Mouse (Mus musculus): ENCODE measurements around the gene Fam83g. TPM values are rescaled to one million over a fixed set of nuclear protein-coding genes. Genes with fewer than 3 reads are reported as not detected.

The Fam83g gene
- polyA plus RNA-seq, 1 experiment from 2014 or later, result 0.68 TPM

GRCm38 (mm10) chr11:61645357-61645857, 38.5 kb upstream of the Fam83g start:
- no peak overlapping the region for H3K4me3 ChIP-seq
- H3K27ac ChIP-seq, result no peak overlapping the region
- H3K36me3 ChIP-seq, result no peaks in the 10 kb centered on the region
- ATAC-seq (replicated peaks; ENCODE audit: insufficient number of reproducible peaks, insufficient read depth, low FRiP score, low read depth), result no peak
- no peak overlapping the region for H3K9ac ChIP-seq
- peaks cover 6% of the 10 kb centered on the region for H3K4me1 ChIP-seq (replicated peaks)
- H3K27me3 ChIP-seq, result no peaks in the 10 kb centered on the region
- no peak overlapping the region for H3K4me2 ChIP-seq
- whole genome bisulfite sequencing, result 73% methylated on average over 5 of the region's 5 CpGs
- H3K9me3 ChIP-seq (replicated peaks), result no peaks in the 10 kb centered on the region

- H3K27ac ChIP-seq, result no peak overlapping the region
- no peak overlapping the region for H3K4me2 ChIP-seq
- H3K36me3 ChIP-seq, result no peaks in the 10 kb centered on the region
- no peak overlapping the region for H3K4me3 ChIP-seq
- no peak for ATAC-seq (replicated peaks; ENCODE audit: insufficient number of reproducible peaks, insufficient read depth, low FRiP score, low read depth)
- H3K9me3 ChIP-seq (replicated peaks), result no peaks in the 10 kb centered on the region
- no peaks in the 10 kb centered on the region for H3K27me3 ChIP-seq
- 59% methylated on average over 2 of the region's 2 CpGs for WGBS
- H3K4me1 ChIP-seq (replicated peaks), result peaks cover 6% of the 10 kb centered on the region
- H3K9ac ChIP-seq, result no peak overlapping the region
Measured at GRCm38 (mm10) chr11:61646499-61647039, 37.3 kb upstream of the Fam83g start.

GRCm38 (mm10) chr11:61647110-61647910, 36.6 kb upstream of the Fam83g start:
- Histone ChIP-seq H3K4me1 (replicated peaks) (peaks cover 6% of the 10 kb centered on the region), H3K4me3 (no peak overlapping the region), H3K9ac (no peak overlapping the region), H3K27me3 (no peaks in the 10 kb centered on the region), H3K9me3 (replicated peaks) (no peaks in the 10 kb centered on the region), H3K36me3 (no peaks in the 10 kb centered on the region), H3K4me2 (no peak overlapping the region), H3K27ac (no peak overlapping the region)
- no peak for ATAC-seq (replicated peaks; ENCODE audit: insufficient number of reproducible peaks, insufficient read depth, low FRiP score, low read depth)
- WGBS, result 64% methylated on average over 10 of the region's 10 CpGs

- no peaks in the 10 kb centered on the region for H3K36me3 ChIP-seq
- H3K4me3 ChIP-seq, result no peak overlapping the region
- ATAC-seq (replicated peaks; ENCODE audit: insufficient number of reproducible peaks, insufficient read depth, low FRiP score, low read depth), result no peak
- no peak overlapping the region for H3K27ac ChIP-seq
- H3K9me3 ChIP-seq (replicated peaks), result no peaks in the 10 kb centered on the region
- peaks cover 6% of the 10 kb centered on the region for H3K4me1 ChIP-seq (replicated peaks)
- WGBS, result 64% methylated on average over 6 of the region's 6 CpGs
- H3K9ac ChIP-seq, result no peak overlapping the region
- no peaks in the 10 kb centered on the region for H3K27me3 ChIP-seq
- H3K4me2 ChIP-seq, result no peak overlapping the region
Measured at GRCm38 (mm10) chr11:61647956-61648748, 35.7 kb upstream of the Fam83g start.

- no peak for ATAC-seq (replicated peaks; ENCODE audit: insufficient number of reproducible peaks, insufficient read depth, low FRiP score, low read depth)
- H3K4me3 ChIP-seq, result no peak overlapping the region
- no peak overlapping the region for H3K27ac ChIP-seq
- no peak overlapping the region for H3K9ac ChIP-seq
- no peak overlapping the region for H3K4me2 ChIP-seq
- H3K27me3 ChIP-seq, result no peaks in the 10 kb centered on the region
- H3K9me3 ChIP-seq (replicated peaks), result no peaks in the 10 kb centered on the region
- whole genome bisulfite sequencing, result 67% methylated on average over 7 of the region's 7 CpGs
- H3K4me1 ChIP-seq (replicated peaks), result peaks cover 6% of the 10 kb centered on the region
- no peaks in the 10 kb centered on the region for H3K36me3 ChIP-seq
Measured at GRCm38 (mm10) chr11:61648749-61649115, 35.2 kb upstream of the Fam83g start.

GRCm38 (mm10) chr11:61649163-61649580, 34.7 kb upstream of the Fam83g start:
- ATAC-seq (replicated peaks; ENCODE audit: insufficient number of reproducible peaks, insufficient read depth, low FRiP score, low read depth), result no peak
- 88% methylated on average over 5 of the region's 5 CpGs for WGBS
- H3K4me1 ChIP-seq (replicated peaks), result peaks cover 5% of the 10 kb centered on the region

GRCm38 (mm10) chr11:61649626-61650025, 34.3 kb upstream of the Fam83g start:
- ATAC-seq (replicated peaks; ENCODE audit: insufficient number of reproducible peaks, insufficient read depth, low FRiP score, low read depth), result no peak
- no peak overlapping the region for H3K27ac ChIP-seq
- no peak overlapping the region for H3K4me3 ChIP-seq
- H3K9me3 ChIP-seq (replicated peaks), result no peaks in the 10 kb centered on the region
- WGBS, result 82% methylated on average over 4 of the region's 4 CpGs
- no peak overlapping the region for H3K4me2 ChIP-seq
- H3K9ac ChIP-seq, result no peak overlapping the region
- H3K27me3 ChIP-seq, result no peaks in the 10 kb centered on the region
- no peaks in the 10 kb centered on the region for H3K36me3 ChIP-seq
- peaks cover under 1% of the 10 kb centered on the region; the same call in 1 of the 2 replicates for H3K4me1 ChIP-seq (replicated peaks)

More at GRCm38 (mm10) chr11:61649163-61649580, 34.7 kb upstream of the Fam83g start:
- Histone ChIP-seq H3K4me3 (no peak overlapping the region), H3K36me3 (no peaks in the 10 kb centered on the region), H3K4me2 (no peak overlapping the region), H3K9me3 (replicated peaks) (no peaks in the 10 kb centered on the region), H3K27me3 (no peaks in the 10 kb centered on the region), H3K9ac (no peak overlapping the region), H3K27ac (no peak overlapping the region)

GRCm38 (mm10) chr11:61650470-61651265, 33.2 kb upstream of the Fam83g start:
- no peak overlapping the region for H3K27ac ChIP-seq
- H3K9ac ChIP-seq, result no peak overlapping the region
- H3K4me1 ChIP-seq (replicated peaks), result no peaks in the 10 kb centered on the region
- 76% methylated on average over 9 of the region's 9 CpGs for WGBS
- no peak overlapping the region for H3K4me3 ChIP-seq
- no peak overlapping the region for H3K4me2 ChIP-seq
- H3K9me3 ChIP-seq (replicated peaks), result no peaks in the 10 kb centered on the region
- no peak for ATAC-seq (replicated peaks; ENCODE audit: insufficient number of reproducible peaks, insufficient read depth, low FRiP score, low read depth)
- no peaks in the 10 kb centered on the region for H3K36me3 ChIP-seq
- no peaks in the 10 kb centered on the region for H3K27me3 ChIP-seq

GRCm38 (mm10) chr11:61652216-61652615, 31.7 kb upstream of the Fam83g start:
- no peaks in the 10 kb centered on the region for H3K9me3 ChIP-seq (replicated peaks)
- H3K27me3 ChIP-seq, result no peaks in the 10 kb centered on the region
- H3K36me3 ChIP-seq, result no peaks in the 10 kb centered on the region
- no peak overlapping the region for H3K27ac ChIP-seq
- no peak for ATAC-seq (replicated peaks; ENCODE audit: insufficient number of reproducible peaks, insufficient read depth, low FRiP score, low read depth)
- no peak overlapping the region for H3K4me2 ChIP-seq
- H3K4me1 ChIP-seq (replicated peaks), result no peaks in the 10 kb centered on the region
- no peak overlapping the region for H3K9ac ChIP-seq
- H3K4me3 ChIP-seq, result no peak overlapping the region
- WGBS, result 87% methylated on average over 5 of the region's 5 CpGs

- no peaks in the 10 kb centered on the region for H3K36me3 ChIP-seq
- ATAC-seq (replicated peaks; ENCODE audit: insufficient number of reproducible peaks, insufficient read depth, low FRiP score, low read depth), result 0 out of 2 replicates have a peak, but pooled peaks have one; percentile 31
- no peaks in the 10 kb centered on the region for H3K9me3 ChIP-seq (replicated peaks)
- peak within 1 kb of the TSS; percentile 8; the same call in 1 of the 2 replicates for H3K27ac ChIP-seq
- H3K4me2 ChIP-seq, result peak within 1 kb of the TSS; percentile 48
- no peaks in the 10 kb centered on the region for H3K4me1 ChIP-seq (replicated peaks)
- H3K9ac ChIP-seq, result no peak within 1 kb of the TSS
- no peaks in the 10 kb centered on the region for H3K27me3 ChIP-seq
- peak within 1 kb of the TSS; percentile 37 for H3K4me3 ChIP-seq
- 40% methylated on average over 10 of the region's 10 CpGs for WGBS
Measured at GRCm38 (mm10) chr11:61652686-61653447, 31.0 kb upstream of the Fam83g start, which contains the start of gene Grap. TSS of gene Grap (plus strand) at chr11:61653265.

All from heart, embryonic 15.5 days (tissue).